Mouse (Mus musculus): ENCODE measurements at regions not wholly inside any gene's neighbourhood (a gene's known extent, or its start where the extent isn't known, plus 50 kb on each side); places are given as distances from the start of the nearest gene placed in this dataset.
"Not testable (repeated sequence)": the region's sequence is repeated elsewhere in the genome, so short reads cannot be mapped to it uniquely, and the experiment has no call there.

GRCm38 (mm10) chr12:40964996-40965395 is 58.9 kb upstream of the Immp2l start:
- Histone ChIP-seq H3K36me3 (ENCODE audit: control insufficient read depth, insufficient read depth, low read length) (no peaks in the 10 kb centered on the region), H3K27me3 (ENCODE audit: control insufficient read depth, insufficient read depth, low read length) (no peaks in the 10 kb centered on the region), H3K4me3 (ENCODE audit: low read depth, low read length) (no peak overlapping the region), H3K4me1 (ENCODE audit: control insufficient read depth, insufficient read depth, insufficient read length, low read length) (no peaks in the 10 kb centered on the region), H3K27ac (ENCODE audit: insufficient read depth, low read depth, low read length) (no peak overlapping the region)
- TF ChIP-seq CTCF (IDR thresholded peaks at IDR 0.05; ENCODE audit: extremely low read depth, insufficient read length, insufficient replicate concordance, low read depth, low read length) (no peak), POLR2A (IDR thresholded peaks at IDR 0.05; ENCODE audit: low read depth, low read length) (no peak)
- WGBS: 72% methylated on average over 2 of the region's 2 CpGs

GRCm38 (mm10) chr12:40966308-40966707 is 57.6 kb upstream of the Immp2l start:
- H3K4me3 ChIP-seq (ENCODE audit: low read depth, low read length): no peak overlapping the region
- no peak for TF ChIP-seq POLR2A (IDR thresholded peaks at IDR 0.05; ENCODE audit: low read depth, low read length)
- no peak for TF ChIP-seq CTCF (IDR thresholded peaks at IDR 0.05; ENCODE audit: extremely low read depth, insufficient read length, insufficient replicate concordance, low read depth, low read length)
- H3K36me3 ChIP-seq (ENCODE audit: control insufficient read depth, insufficient read depth, low read length): no peaks in the 10 kb centered on the region
- 88% methylated on average over 2 of the region's 2 CpGs for WGBS
- no peaks in the 10 kb centered on the region for H3K4me1 ChIP-seq (ENCODE audit: control insufficient read depth, insufficient read depth, insufficient read length, low read length)
- H3K27ac ChIP-seq (ENCODE audit: insufficient read depth, low read depth, low read length): no peak overlapping the region
- H3K27me3 ChIP-seq (ENCODE audit: control insufficient read depth, insufficient read depth, low read length): no peaks in the 10 kb centered on the region

DNA sequence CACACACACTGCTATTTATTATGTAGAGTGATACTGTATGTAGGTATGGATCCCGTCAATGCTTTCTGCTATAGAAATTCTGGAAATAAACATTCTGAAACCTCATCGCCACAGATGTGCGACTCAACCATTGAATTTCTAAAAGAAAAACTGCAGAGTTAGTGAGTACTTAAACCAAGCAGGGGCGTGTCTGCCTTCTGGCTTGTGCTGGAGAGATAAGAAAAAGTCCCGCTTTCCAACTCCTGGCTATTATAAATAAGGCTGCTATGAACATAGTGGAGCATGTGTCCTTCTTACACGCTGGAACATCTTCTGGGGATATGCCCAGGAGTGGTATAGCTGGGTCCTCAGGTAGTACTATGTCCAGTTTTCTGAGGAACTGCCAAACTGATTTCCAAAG is 57.2 kb upstream of the Immp2l start:
- H3K27ac ChIP-seq (ENCODE audit: insufficient read depth, low read depth, low read length); H3K27me3 ChIP-seq (ENCODE audit: control insufficient read depth, insufficient read depth, low read length); H3K4me1 ChIP-seq (ENCODE audit: control insufficient read depth, insufficient read depth, insufficient read length, low read length); H3K4me3 ChIP-seq (ENCODE audit: low read depth, low read length); H3K36me3 ChIP-seq (ENCODE audit: control insufficient read depth, insufficient read depth, low read length): not testable (repeated sequence)
- WGBS: 50% methylated on average over 6 of the region's 6 CpGs

GRCm38 (mm10) chr12:40972844-40973243 is 51.0 kb upstream of the Immp2l start:
- Histone ChIP-seq H3K27me3 (ENCODE audit: control insufficient read depth, insufficient read depth, low read length) (no peaks in the 10 kb centered on the region), H3K4me3 (ENCODE audit: low read depth, low read length) (no peak overlapping the region), H3K27ac (ENCODE audit: insufficient read depth, low read depth, low read length) (no peak overlapping the region), H3K4me1 (ENCODE audit: control insufficient read depth, insufficient read depth, insufficient read length, low read length) (no peaks in the 10 kb centered on the region), H3K36me3 (ENCODE audit: control insufficient read depth, insufficient read depth, low read length) (no peaks in the 10 kb centered on the region)
- WGBS: 90% methylated on average over 3 of the region's 3 CpGs
- TF ChIP-seq CTCF (IDR thresholded peaks at IDR 0.05; ENCODE audit: extremely low read depth, insufficient read length, insufficient replicate concordance, low read depth, low read length) (no peak), POLR2A (IDR thresholded peaks at IDR 0.05; ENCODE audit: low read depth, low read length) (no peak)

Data from small intestine, adult 2 months (tissue).